Mouse (Mus musculus) limb, embryonic 14.5 days (tissue): Measurements from ENCODE around the gene Tubgcp4. TPM values are rescaled to one million over a fixed set of nuclear protein-coding genes. Genes with fewer than 3 reads are reported as not detected.
A peak's percentile ranks its signal among the peaks of the same experiment; 100 is the strongest.
"Not testable (repeated sequence)": the region's sequence is repeated elsewhere in the genome, so short reads cannot be mapped to it uniquely, and the experiment has no call there.

Experiments used
- ATAC-seq: fragments of 200-750 bp; cut with Nextera tagmentation; 2 replicates; pipeline ENCODE4 v1.8.0; 2017; ENCODE audit warnings: low read depth, moderate number of reproducible peaks, moderate TSS enrichment; ENCODE audit not compliant: low FRiP score
- DNase-seq: peaks from one replicate; pipeline ENCODE4 v3.0.0-alpha.2; 2015; ENCODE audit warnings: low spot score
- H3K27ac ChIP-seq: fragments of 300-500 bp; sonication (generic); replicated peaks from 2 replicates; pipeline ENCODE4 v1.5.1; 2014; ENCODE audit warnings: low read depth, mild to moderate bottlenecking, low read length, moderate library complexity, mixed read lengths
- H3K27me3 ChIP-seq: fragments of 300-500 bp; sonication (generic); 2 replicates; pipeline ENCODE4 v1.6.1; 2014; ENCODE audit warnings: low read length, mixed read lengths; ENCODE audit not compliant: control insufficient read depth, insufficient read depth
- H3K36me3 ChIP-seq: fragments of 300-500 bp; sonication (generic); 2 replicates; pipeline ENCODE4 v1.6.1; 2014; ENCODE audit warnings: mild to moderate bottlenecking, low read length, moderate library complexity, mixed read lengths; ENCODE audit not compliant: control insufficient read depth, insufficient read depth
- H3K4me1 ChIP-seq: fragments of 300-500 bp; sonication (generic); 2 replicates; pipeline ENCODE4 v1.6.1; 2014; ENCODE audit warnings: antibody characterized with exemption, low read length, mixed read lengths; ENCODE audit not compliant: control insufficient read depth, insufficient read depth
- H3K4me2 ChIP-seq: fragments of 300-500 bp; sonication (generic); replicated peaks from 2 replicates; pipeline ENCODE4 v1.6.1; 2014; ENCODE audit warnings: low read depth, mild to moderate bottlenecking, low read length, moderate library complexity; ENCODE audit not compliant: severe bottlenecking
- H3K4me3 ChIP-seq: fragments of 300-500 bp; sonication (generic); replicated peaks from 2 replicates; pipeline ENCODE4 v1.5.1; 2014; ENCODE audit warnings: low read length
- H3K9ac ChIP-seq: fragments of 300-500 bp; sonication (generic); 2 replicates; pipeline ENCODE4 v1.6.1; 2014; ENCODE audit warnings: mild to moderate bottlenecking, low read depth, low read length, moderate library complexity; ENCODE audit not compliant: severe bottlenecking
- H3K9me3 ChIP-seq: fragments of 300-500 bp; sonication (generic); 2 replicates; pipeline ENCODE4 v1.6.1; 2016; ENCODE audit warnings: low read length; ENCODE audit not compliant: control insufficient read depth
- POLR2A ChIP-seq: fragments of 200-500 bp; IDR thresholded peaks from 2 replicates; pipeline ENCODE4 v1.8.0; 2012; ENCODE audit warnings: inconsistent platforms, mild to moderate bottlenecking, moderate library complexity, borderline replicate concordance; ENCODE audit not compliant: insufficient read depth, insufficient read length; ENCODE audit errors: extremely low read depth
- WGBS: fragments of 180-500 bp; shearing (Covaris S2); extraction: QIAGEN DNeasy Blood & Tissue Kit; methylation state at CpG from one replicate; pipeline ENCODE4 v1.1.7; 2014; 5-methylcytosine and 5-hydroxymethylcytosine counted together
- polyA plus RNA-seq, 2 experiments: library from polyadenylated mRNA; depleted of rRNA in 1 of 2; stranded (reverse) in 1 of 2; unstranded in 1 of 2; fragments of >200 nt; fragmentation: Nextera tagmentation in 1 of 2; extraction: Ambion mirVana in 1 of 2; gene quantifications; 2 replicates each; pipeline versions ENCODE4 v1.2.1 to v1.2.3; 2012 to 2014

Gene Tubgcp4
- polyA plus RNA-seq (2012; rRNA removed) (53.6 and 66.3 TPM in 2 replicates), polyA plus RNA-seq (2014; fragmentation: Nextera tagmentation; extraction: Ambion mirVana) (47.9 and 49.4 TPM in 2 replicates)

GRCm38 (mm10) chr2:121170481-121170971 lies at the start of gene Tubgcp4:
TSS of gene Tubgcp4 (plus strand) at chr2:121170654.
- Histone ChIP-seq H3K27me3 (no peaks in the 10 kb centered on the region), H3K9ac (peak within 1 kb of the TSS; percentile 81), H3K4me3 (peak within 1 kb of the TSS; percentile 96), H3K27ac (peak within 1 kb of the TSS; percentile 83), H3K4me2 (peak within 1 kb of the TSS; percentile 81), H3K4me1 (peaks cover 16% of the 10 kb centered on the region), H3K36me3 (peaks cover 37% of the 10 kb centered on the region), H3K9me3 (no peaks in the 10 kb centered on the region)
- no peak for TF ChIP-seq POLR2A
- ATAC-seq (peak; percentile 58), DNase-seq (peak; percentile 42)
- WGBS, result 0% methylated on average over 33 of the region's 38 CpGs

- not testable (repeated sequence) for H3K27ac ChIP-seq, H3K4me3 ChIP-seq, H3K36me3 ChIP-seq, H3K9ac ChIP-seq, H3K4me2 ChIP-seq, H3K4me1 ChIP-seq, DNase-seq, H3K27me3 ChIP-seq, ATAC-seq, H3K9me3 ChIP-seq
- WGBS, result 87% methylated on average over 5 of the region's 5 CpGs
Measured at GRCm38 (mm10) chr2:121126302-121126701, 44.2 kb upstream of the Tubgcp4 start.

- ATAC-seq (no peak), DNase-seq (no peak)
- Histone ChIP-seq H3K9ac (no peak overlapping the region), H3K4me2 (no peak overlapping the region), H3K27me3 (no peaks in the 10 kb centered on the region), H3K4me1 (no peaks in the 10 kb centered on the region), H3K9me3 (no peaks in the 10 kb centered on the region), H3K4me3 (no peak overlapping the region), H3K27ac (no peak overlapping the region), H3K36me3 (no peaks in the 10 kb centered on the region)
- no peak for TF ChIP-seq POLR2A
- WGBS, result 74% methylated on average over 1 of the region's 1 CpGs
Measured at GRCm38 (mm10) chr2:121127536-121127935, 42.9 kb upstream of the Tubgcp4 start.

- ATAC-seq (no peak), DNase-seq (no peak)
Measured at GRCm38 (mm10) chr2:121128865-121129620, 41.4 kb upstream of the Tubgcp4 start.

GRCm38 (mm10) chr2:121132822-121133221 lies 37.6 kb upstream of the Tubgcp4 start:
- DNase-seq, result no peak
- H3K4me3 ChIP-seq, result no peak overlapping the region
- H3K27ac ChIP-seq, result no peak overlapping the region
- H3K4me1 ChIP-seq, result no peaks in the 10 kb centered on the region
- no peak overlapping the region for H3K4me2 ChIP-seq
- ATAC-seq, result no peak
- H3K36me3 ChIP-seq, result no peaks in the 10 kb centered on the region
- no peak for TF ChIP-seq POLR2A
- 63% methylated on average over 1 of the region's 1 CpGs for WGBS
- no peaks in the 10 kb centered on the region for H3K9me3 ChIP-seq
- no peaks in the 10 kb centered on the region for H3K27me3 ChIP-seq
- H3K9ac ChIP-seq, result no peak overlapping the region

More at GRCm38 (mm10) chr2:121128865-121129620, 41.4 kb upstream of the Tubgcp4 start:
- no peak overlapping the region for H3K4me2 ChIP-seq
- no peak overlapping the region for H3K27ac ChIP-seq
- WGBS, result 57% methylated on average over 9 of the region's 9 CpGs
- no peak overlapping the region for H3K9ac ChIP-seq
- no peaks in the 10 kb centered on the region for H3K9me3 ChIP-seq
- no peaks in the 10 kb centered on the region for H3K4me1 ChIP-seq
- no peak for TF ChIP-seq POLR2A
- H3K27me3 ChIP-seq, result no peaks in the 10 kb centered on the region
- H3K4me3 ChIP-seq, result no peak overlapping the region
- H3K36me3 ChIP-seq, result no peaks in the 10 kb centered on the region
